Mouse (Mus musculus) retina, postnatal 1 day (tissue): Measurements from ENCODE around the gene Exosc10.

Experiments
- DNase-seq: peaks from one replicate; pipeline ENCODE4 v3.0.0-alpha.2; 2012

Gene Exosc10

GRCm38 (mm10) chr4:148558297-148559000 lies at the start of gene Exosc10:
Gene Exosc10 (plus strand): TSS chr4:148558429.
- DNase-seq: peak; percentile 94

DNA sequence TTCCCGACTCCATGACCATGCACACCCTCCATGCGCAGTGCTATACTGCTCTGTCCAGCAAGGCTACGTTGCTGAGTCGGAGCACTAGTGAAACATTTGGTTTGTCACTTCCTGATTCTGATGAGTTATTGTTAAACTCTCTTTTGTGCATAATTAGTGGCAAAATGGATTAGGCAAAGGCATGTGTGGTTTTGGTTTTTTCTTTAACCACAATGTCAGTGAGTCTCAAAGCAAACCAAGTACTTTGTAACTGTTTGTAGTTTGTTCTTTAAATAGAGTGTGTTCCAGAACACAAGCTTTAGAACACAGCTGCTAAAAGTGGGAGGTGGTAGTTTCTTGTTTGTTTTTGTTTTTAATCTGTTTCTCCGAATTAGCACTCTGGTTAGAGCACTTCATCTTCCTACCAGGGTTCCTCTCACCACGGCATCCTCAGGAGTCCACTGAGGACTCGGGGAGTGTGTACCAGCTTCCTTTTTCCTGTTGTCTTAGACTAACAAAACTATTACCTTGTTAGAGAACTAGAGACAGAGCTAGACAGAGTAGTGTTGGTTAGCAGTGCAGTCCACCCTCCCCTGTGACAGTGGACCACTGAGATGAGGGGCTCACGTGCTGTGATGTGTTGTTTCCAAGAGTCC lies 48.7 kb upstream of the Exosc10 start:
- no peak for DNase-seq

- no peak for DNase-seq
These were observed 47.5 kb upstream of the Exosc10 start for GRCm38 (mm10) chr4:148510691-148511090.

- no peak for DNase-seq
These were observed 46.9 kb upstream of the Exosc10 start for GRCm38 (mm10) chr4:148511334-148511733.

DNA sequence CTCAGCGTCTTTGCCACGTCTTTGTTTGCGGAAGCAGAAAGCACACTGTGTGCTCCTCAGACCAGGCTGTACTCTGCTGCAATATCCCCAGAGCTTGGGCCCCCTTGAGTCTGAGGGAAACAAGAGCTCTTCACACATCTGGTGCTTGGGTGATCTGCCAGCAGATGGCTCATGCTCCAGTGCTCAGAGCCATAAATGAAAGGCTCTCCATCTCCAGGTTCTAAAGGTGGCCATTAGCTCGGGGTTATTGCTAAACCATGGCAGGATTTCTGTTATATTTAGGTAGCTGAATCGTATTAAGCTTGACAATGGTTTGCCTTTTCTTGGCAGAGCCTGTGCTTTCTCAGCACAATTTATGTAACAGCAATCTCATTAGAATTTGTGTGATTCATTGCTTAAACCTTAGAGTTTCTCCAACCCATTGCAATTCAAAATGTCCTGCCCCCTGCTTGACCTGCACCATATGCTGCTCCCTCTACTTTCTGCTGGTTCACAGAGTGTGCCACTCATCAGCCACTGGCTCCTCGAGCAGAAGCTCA lies 45.1 kb upstream of the Exosc10 start:
- DNase-seq: no peak

DNA sequence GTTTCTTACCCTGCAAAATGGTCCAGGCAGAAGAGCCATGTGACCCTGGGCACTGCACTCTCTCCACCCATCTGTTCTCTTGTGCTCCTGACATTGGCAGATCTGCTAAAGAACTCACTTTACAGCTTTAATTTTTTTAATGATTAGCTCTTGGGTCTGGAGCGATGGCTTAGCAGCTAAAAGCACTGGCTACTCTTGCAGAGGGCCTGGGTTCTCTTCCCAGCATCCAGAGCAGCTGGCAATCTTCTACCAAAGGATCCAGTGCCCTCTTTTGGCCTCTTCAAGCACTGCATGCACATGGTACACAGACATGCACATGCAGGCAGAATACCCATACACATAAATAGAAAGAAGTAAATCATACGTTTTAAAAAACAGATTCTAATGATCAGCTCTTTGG lies 42.9 kb upstream of the Exosc10 start:
- DNase-seq: no peak

- no peak for DNase-seq
These were observed 40.4 kb upstream of the Exosc10 start for GRCm38 (mm10) chr4:148517809-148518208.

- DNase-seq: no peak
These were observed 39.9 kb upstream of the Exosc10 start for GRCm38 (mm10) chr4:148518235-148518795.

DNA sequence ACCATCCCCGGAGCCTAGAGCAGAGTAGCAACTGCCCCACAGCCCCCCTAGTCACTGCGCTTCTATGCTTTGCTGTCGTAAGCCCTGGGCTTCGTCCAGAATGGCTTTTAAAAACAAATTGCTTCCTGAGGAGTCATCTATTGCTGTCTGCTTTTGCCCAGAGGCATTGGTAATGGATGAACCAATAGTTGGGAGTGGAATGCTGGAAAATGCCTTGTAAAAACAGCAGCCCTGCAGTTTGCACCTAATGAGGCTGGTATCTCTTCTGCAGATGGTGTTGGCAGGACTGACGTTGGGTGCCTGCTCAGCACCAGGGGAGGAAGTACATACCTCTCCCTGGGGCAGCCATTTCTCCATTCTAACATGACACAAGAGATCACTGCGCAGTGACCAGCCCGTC lies 34.7 kb upstream of the Exosc10 start:
- peak; percentile 5 for DNase-seq

DNA sequence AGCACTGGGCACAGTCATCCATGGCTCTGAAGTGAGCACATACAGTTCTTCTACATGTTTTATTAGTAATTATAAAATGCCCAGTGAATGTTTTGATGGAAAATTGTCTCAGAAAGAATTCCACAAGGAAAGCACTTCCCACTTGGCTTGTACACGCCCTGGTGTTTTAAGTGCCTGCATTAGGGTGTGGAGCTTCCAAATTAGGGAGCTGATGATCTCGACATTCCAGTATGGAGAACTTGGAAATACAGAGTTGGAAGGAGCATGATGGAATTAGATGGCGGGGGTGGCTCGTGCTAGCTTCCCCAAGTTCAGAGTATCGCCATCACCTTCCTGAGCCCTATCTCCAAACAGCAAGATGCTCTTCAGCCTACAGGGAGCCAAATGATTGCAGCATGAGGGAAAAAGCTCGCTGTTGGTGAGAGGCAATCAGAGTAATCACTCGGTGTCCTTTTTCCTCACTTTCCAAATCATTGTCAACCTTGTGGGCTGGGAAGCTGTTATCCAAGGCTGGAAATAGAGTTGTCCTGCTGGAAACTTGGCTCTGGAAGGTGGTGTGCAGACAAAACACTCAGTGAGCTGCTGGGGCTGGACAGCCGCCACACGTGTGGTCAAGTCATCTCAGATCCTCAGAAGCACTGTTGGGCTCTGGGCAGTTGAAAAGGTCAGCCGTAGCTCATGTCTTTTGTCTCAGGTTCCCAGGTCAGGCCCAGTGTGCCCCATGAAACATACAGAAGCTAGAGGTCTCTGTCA lies 30.9 kb upstream of the Exosc10 start:
- no peak for DNase-seq

GRCm38 (mm10) chr4:148530351-148530750 lies 27.9 kb upstream of the Exosc10 start:
- DNase-seq: no peak

- DNase-seq: no peak
These were observed 27.5 kb upstream of the Exosc10 start for GRCm38 (mm10) chr4:148530778-148531177.

- no peak for DNase-seq
These were observed 26.9 kb upstream of the Exosc10 start for GRCm38 (mm10) chr4:148531341-148531740.

DNA sequence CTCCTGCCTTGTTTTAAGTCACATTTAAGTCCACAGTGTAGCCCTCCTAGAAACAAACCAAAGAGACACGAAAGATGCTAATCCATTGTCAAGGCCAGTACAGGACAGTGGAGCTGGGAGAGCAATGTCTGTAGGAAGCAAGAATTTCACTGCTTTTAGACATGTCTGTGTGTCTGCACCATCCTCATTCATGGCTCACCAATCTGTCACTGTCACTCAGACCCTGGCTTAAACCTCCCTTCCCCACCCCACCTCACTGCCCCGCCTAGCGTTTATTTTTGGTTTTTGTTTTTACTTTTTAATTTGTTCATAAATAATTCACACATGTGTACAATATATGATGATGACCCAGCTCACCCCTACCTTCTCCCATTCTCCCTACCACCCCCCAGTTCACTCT lies 25.7 kb upstream of the Exosc10 start:
- DNase-seq: no peak

GRCm38 (mm10) chr4:148533613-148534328 lies 24.5 kb upstream of the Exosc10 start:
- DNase-seq: no peak

- DNase-seq: no peak
These were observed 22.4 kb upstream of the Exosc10 start for GRCm38 (mm10) chr4:148535876-148536275.

DNA sequence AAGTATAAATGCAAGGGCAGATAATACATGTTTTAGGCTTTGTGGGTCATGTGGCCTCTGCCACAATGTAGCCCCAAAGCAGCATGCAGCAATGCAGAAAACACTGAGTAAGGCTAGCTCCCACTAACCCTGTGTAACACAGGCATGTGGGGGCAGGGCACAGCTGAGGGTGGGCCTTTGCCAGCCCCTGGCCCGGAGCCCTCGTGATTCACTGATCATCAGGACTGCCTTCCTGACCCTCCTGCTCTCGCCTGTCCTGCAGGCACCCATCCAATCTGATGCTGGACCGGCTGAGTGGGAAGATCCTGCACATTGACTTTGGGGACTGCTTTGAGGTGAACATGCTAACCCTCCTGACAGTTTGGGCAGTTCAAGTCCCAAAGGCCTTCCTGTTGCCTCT lies 9.1 kb upstream of the Exosc10 start:
- no peak for DNase-seq

- DNase-seq: no peak
These were observed 463 bp upstream of the Exosc10 start for GRCm38 (mm10) chr4:148557766-148558165.

DNA sequence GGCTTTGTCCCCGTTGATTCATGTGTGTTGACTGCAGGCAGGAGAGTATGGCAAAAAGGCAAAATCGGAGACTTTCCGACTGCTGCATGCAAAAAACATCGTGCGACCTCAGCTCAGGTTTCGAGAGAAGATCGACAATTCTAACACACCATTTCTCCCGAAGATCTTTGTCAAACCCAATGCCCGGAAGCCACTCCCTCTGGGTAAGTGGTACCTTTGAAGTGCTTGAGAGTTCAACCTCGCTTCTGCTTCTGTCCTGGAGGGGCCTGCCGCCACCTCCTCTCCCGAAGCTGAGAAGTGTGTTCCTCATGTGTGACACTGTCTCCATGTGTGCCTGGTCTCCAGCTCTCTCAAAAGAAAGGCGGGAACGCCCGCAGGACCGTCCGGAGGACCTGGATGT lies 4.4 kb downstream of the Exosc10 start:
- DNase-seq: no peak

- no peak for DNase-seq
These were observed 5.4 kb downstream of the Exosc10 start for GRCm38 (mm10) chr4:148563595-148563994.

DNA sequence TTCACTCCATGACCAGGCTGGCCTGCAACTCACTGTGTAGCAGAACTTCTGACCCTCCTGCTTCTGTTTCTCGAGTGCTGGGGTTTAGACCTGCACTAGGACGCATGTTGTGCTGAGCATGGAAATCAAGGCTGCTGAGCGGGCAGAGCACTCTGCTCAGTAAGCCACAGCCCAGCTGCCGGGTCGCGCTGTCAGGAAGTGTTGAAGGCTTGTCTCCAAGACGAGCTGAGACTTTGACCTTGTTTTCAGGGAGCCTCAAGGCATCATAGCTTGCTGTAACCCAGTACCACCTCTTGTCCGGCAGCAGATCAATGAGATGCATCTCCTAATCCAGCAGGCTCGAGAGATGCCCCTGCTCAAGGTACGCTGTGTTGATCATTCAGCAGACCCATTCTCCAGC lies 11.9 kb downstream of the Exosc10 start:
- DNase-seq: no peak

- DNase-seq: no peak
These were observed 12.6 kb downstream of the Exosc10 start for GRCm38 (mm10) chr4:148570693-148571295.
